Mouse (Mus musculus) megakaryocyte, embryonic 14.5 days (primary cell): Measurements from ENCODE around the gene Pan3.

Experiments used
- FLI1 ChIP-seq: IDR thresholded peaks from 2 replicates; pipeline ENCODE4 v1.6.1; 2012; ENCODE audit warnings: low read length, inconsistent platforms, mixed read lengths
- GATA1 ChIP-seq: IDR thresholded peaks from 3 replicates; pipeline ENCODE4 v1.6.1; 2012; ENCODE audit warnings: mixed read lengths, low read length, inconsistent platforms, borderline replicate concordance

DNA sequence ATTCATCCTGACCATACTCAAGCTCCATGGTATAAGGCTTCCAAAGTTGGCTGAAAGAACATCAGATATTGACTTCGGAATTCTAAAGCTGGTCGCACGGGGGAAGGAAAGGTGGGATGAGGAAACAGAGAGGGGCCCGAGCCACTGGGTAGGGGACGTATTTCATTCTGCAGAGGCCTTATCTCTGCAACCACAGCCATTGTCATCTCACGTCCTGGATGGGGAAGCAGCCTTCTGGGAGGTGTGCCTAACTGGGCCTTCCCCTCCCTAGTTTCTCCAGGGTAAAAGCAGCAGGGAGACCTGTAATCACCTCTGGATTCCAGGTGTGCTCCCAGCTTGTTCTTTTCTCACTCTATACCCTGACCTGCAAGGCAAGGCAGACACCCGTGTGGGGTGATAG, 142.7 kb downstream of the Pan3 start:
- TF ChIP-seq GATA1 (no peak), FLI1 (no peak)
